Mouse (Mus musculus): ENCODE measurements around the gene Btn2a2. TPM values are rescaled to one million over a fixed set of nuclear protein-coding genes. Genes with fewer than 3 reads are reported as not detected.

Btn2a2 gene
- polyA plus RNA-seq (2012; rRNA removed; ENCODE audit: low replicate concordance): 0.22 TPM in 1 of 2 replicates, not detected in the other

DNA sequence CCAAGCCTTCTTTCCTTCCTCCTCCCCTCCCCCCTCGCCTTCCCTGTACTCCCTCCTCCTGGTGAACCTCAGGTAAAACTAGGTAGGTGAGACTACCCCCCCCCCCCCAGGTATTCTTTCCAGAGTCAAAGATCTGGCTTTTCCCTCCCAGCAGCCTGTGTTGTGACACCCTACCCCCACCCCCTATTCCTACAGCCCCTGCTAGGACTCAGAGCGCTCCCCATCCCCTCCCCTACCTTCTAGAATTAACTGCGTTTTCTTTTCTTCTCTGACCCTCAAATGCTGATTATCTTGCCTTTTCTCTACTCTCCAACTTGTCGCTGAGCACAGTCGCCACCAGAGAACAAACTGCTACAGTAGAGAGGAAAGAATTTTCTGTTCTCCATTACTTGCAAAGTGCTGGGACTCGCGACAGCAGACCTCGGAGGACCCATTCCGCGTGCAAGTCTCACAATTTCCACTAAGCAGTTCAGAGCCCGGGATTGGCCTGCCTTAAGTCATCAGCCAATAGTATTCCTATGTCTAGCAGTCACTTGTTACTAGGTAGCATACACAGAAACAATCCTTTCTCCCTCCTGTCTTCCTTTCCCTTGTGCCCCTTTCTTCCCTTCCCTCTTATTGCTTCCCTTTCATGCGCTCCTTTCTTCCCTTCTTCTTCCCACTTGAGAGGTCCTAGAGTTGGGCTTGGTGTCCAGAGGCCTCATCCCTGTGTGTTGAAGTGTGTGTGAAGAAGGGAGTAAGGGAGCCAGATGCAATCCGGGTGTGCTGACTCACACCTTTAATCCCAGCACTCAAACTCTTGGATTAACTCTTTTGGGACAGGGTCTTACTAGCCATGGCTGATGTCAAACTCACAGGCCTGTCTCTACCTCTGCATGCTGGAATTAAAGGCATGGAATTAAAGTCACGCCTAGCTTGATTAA lies at the start of gene Btn2a2:
Gene Btn2a2 (minus strand): TSS at position 458 of the 923 bp plus-strand sequence.

DNA sequence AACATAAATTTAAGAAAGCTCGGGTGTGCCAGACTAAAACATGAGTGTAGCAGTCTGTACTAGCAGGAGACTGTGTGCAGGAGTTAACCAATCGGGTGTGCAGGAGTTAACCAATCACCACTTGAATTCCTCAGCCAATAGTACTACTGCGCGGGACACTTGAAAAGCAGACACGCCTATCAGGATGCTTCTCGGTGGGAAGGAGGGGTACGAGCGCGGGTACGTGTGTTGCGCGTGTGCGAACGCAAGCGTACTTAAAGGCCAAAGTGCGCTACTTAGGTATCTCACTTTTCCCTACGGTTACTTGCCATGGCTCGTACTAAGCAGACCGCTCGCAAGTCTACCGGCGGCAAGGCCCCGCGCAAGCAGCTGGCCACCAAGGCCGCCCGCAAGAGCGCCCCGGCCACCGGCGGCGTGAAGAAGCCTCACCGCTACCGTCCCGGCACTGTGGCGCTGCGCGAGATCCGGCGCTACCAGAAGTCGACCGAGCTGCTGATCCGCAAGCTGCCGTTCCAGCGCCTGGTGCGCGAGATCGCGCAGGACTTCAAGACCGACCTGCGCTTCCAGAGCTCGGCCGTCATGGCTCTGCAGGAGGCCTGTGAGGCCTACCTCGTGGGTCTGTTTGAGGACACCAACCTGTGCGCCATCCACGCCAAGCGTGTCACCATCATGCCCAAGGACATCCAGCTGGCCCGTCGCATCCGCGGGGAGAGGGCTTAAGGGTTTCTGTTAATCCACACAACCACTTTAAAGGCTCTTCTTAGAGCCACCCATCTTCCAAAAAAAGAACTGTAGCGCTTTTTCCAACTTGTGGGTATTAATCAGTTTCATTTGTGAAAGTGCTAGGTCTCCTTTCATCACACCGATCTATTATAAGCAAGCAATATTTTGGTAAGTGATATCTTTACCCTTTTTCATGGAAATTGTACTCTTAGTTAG lies 46.7 kb upstream of the Btn2a2 start, which contains the start of gene Hist1h3g:
Gene Hist1h3g (plus strand): TSS at position 286 of the 939 bp plus-strand sequence.

DNA sequence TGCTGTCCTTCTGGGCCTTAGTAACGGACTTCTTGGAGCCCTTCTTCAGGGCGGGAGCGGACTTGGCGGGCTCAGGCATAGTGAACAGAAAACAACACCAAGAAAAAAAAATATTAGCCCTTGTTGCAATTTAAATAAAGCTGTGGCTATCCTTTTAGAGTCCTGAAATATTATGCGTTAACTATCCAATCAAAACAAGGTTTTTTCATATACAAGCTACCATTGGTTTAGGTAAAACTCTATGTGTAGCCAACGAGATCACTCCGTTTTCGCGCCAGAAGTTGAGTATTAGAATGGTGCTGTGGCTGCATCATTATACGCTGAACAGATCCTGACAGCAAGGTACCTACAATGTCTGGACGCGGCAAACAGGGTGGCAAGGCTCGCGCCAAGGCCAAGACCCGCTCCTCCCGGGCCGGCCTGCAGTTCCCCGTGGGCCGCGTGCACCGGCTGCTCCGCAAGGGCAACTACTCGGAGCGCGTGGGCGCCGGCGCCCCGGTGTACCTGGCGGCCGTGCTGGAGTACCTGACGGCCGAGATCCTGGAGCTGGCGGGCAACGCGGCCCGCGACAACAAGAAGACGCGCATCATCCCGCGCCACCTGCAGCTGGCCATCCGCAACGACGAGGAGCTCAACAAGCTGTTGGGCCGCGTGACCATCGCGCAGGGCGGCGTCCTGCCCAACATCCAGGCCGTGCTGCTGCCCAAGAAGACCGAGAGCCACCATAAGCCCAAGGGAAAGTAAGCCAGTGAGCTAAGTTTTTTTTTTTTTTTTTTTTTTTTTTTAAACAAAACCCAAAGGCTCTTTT lies 45.1 kb upstream of the Btn2a2 start, which contains the start of gene Hist1h2af:
Gene Hist1h2af (plus strand): TSS at position 347 of the 808 bp plus-strand sequence.

DNA sequence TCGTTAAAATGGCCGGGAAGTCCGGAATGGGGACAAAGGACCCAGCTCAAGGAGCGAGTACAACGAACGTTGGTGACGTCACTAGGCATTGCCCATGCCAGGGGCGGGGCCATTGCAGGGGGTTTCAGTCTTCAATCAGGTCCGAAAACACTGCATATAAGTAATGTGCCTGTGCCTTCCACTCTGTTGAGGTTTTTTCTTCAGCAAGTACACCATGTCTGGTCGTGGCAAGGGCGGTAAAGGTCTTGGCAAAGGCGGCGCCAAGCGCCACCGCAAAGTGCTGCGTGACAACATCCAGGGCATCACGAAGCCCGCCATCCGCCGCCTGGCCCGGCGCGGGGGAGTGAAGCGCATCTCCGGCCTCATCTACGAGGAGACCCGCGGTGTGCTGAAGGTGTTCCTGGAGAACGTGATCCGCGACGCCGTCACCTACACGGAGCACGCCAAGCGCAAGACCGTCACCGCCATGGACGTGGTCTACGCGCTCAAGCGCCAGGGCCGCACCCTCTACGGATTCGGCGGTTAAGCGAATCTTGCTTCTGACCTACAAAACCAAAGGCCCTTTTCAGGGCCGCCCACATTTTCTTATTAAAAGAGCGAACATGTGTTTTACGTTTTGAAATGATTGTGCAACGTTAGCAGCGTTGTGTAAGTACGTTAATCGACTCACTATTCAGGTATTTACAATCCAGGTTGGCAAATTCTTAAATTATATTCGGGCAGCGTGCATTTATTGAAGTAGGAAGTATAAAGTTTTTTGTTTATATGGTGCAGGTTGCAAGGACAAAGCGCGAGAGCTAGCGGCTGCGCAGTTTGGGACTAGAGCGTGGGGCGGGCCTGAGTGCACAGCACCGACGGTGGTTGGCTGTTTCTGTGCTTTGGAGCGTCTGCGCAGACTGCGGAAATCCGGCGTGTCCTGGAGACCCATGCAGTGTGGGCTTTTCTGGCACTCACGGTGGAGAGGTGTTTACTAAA lies 42.5 kb upstream of the Btn2a2 start, which contains the start of gene Hist1h4h:
Gene Hist1h4h (plus strand): TSS at position 150 of the 975 bp plus-strand sequence.

DNA sequence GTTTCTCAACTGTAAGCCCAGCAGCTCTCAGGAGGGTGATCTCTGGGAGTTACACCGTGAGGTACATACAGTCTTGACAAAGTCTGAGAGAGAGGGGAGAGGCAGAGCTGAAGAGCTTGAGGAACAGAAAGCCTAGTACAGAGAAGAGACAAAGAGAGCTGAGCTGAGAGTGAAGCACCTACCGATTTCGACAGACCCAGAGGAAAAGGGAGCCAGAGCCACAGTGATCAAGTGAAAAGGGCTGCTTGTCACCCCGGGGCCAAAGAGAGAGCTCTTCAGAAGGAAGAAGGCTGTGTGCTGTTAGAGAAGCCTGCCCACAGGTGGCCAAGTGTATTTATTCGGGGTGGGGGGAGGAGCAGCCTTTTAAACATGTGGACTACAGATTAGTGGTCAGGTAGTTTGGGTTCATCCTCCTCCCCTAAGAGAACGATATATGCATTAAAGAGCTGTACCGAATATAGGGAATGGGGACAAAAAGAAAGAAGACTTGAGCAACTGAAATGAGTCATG lies 23.0 kb downstream of the Btn2a2 start, which contains the start of gene Btn1a1:
Gene Btn1a1 (minus strand): TSS at position 302 of the 510 bp plus-strand sequence.

Other genes with a start within 250 kb of the Btn2a2 start
- not detected in 2 replicates for gene Vmn1r223, start 241.7 kb downstream of the Btn2a2 start, polyA plus RNA-seq (2012; rRNA removed; ENCODE audit: low replicate concordance)
- 0.82 and 2.2 TPM in 2 replicates for gene Zfp322a, start 119.6 kb downstream of the Btn2a2 start, polyA plus RNA-seq (2012; rRNA removed; ENCODE audit: low replicate concordance)
- gene Abt1, start 65.0 kb downstream of the Btn2a2 start, polyA plus RNA-seq (2012; rRNA removed; ENCODE audit: low replicate concordance): 1.8 and 2.7 TPM in 2 replicates
- 7.6 and 14.7 TPM in 2 replicates for gene Btn1a1, start 23.0 kb downstream of the Btn2a2 start, polyA plus RNA-seq (2012; rRNA removed; ENCODE audit: low replicate concordance)
- 38.0 and 58.7 TPM in 2 replicates for gene Hist1h4h, start 42.2 kb upstream of the Btn2a2 start, polyA plus RNA-seq (2012; rRNA removed; ENCODE audit: low replicate concordance)
- 11.2 and 126 TPM in 2 replicates for gene Hist1h2af, start 45.0 kb upstream of the Btn2a2 start, polyA plus RNA-seq (2012; rRNA removed; ENCODE audit: low replicate concordance)
- gene Hist1h3g, start 46.6 kb upstream of the Btn2a2 start, polyA plus RNA-seq (2012; rRNA removed; ENCODE audit: low replicate concordance): 5.9 and 13.3 TPM in 2 replicates
- gene Hist1h2bh, start 54.5 kb upstream of the Btn2a2 start, polyA plus RNA-seq (2012; rRNA removed; ENCODE audit: low replicate concordance): 0.78 and 1.9 TPM in 2 replicates
- gene Hist1h3f, start 55.2 kb upstream of the Btn2a2 start, polyA plus RNA-seq (2012; rRNA removed; ENCODE audit: low replicate concordance): 1.0 and 5.4 TPM in 2 replicates
- 2.2 and 6.6 TPM in 2 replicates for gene Hist1h4f, start 62.8 kb upstream of the Btn2a2 start, polyA plus RNA-seq (2012; rRNA removed; ENCODE audit: low replicate concordance)
- 0.13 and 0.16 TPM in 2 replicates for gene Hist1h1d, start 64.4 kb upstream of the Btn2a2 start, polyA plus RNA-seq (2012; rRNA removed; ENCODE audit: low replicate concordance)
- 6.4 and 27.3 TPM in 2 replicates for gene Hist1h3e, start 73.5 kb upstream of the Btn2a2 start, polyA plus RNA-seq (2012; rRNA removed; ENCODE audit: low replicate concordance)
- gene Hist1h2ae, start 82.4 kb upstream of the Btn2a2 start, polyA plus RNA-seq (2012; rRNA removed; ENCODE audit: low replicate concordance): 1.2 and 9.3 TPM in 2 replicates
- 13.0 and 31.0 TPM in 2 replicates for gene Hist1h2bg, start 82.5 kb upstream of the Btn2a2 start, polyA plus RNA-seq (2012; rRNA removed; ENCODE audit: low replicate concordance)
- gene Hist1h2bf, start 85.3 kb upstream of the Btn2a2 start, polyA plus RNA-seq (2012; rRNA removed; ENCODE audit: low replicate concordance): 4.0 and 7.4 TPM in 2 replicates
- gene Hist1h2ad, start 85.5 kb upstream of the Btn2a2 start, polyA plus RNA-seq (2012; rRNA removed; ENCODE audit: low replicate concordance): 0.65 and 4.8 TPM in 2 replicates
- gene Hist1h3d, start 86.9 kb upstream of the Btn2a2 start, polyA plus RNA-seq (2012; rRNA removed; ENCODE audit: low replicate concordance): 4.1 and 8.7 TPM in 2 replicates
- 5.3 and 12.9 TPM in 2 replicates for gene Hist1h4d, start 92.7 kb upstream of the Btn2a2 start, polyA plus RNA-seq (2012; rRNA removed; ENCODE audit: low replicate concordance)
- gene Hist1h2be, start 132.3 kb upstream of the Btn2a2 start, polyA plus RNA-seq (2012; rRNA removed; ENCODE audit: low replicate concordance): 3.1 and 3.9 TPM in 2 replicates
- 1.8 and 2.0 TPM in 2 replicates for gene Hist1h1e, start 133.7 kb upstream of the Btn2a2 start, polyA plus RNA-seq (2012; rRNA removed; ENCODE audit: low replicate concordance)
- 0.23 and 1.3 TPM in 2 replicates for gene Hist1h2ac, start 195.1 kb upstream of the Btn2a2 start, polyA plus RNA-seq (2012; rRNA removed; ENCODE audit: low replicate concordance)
- 185 and 224 TPM in 2 replicates for gene Hist1h2bc, start 195.3 kb upstream of the Btn2a2 start, polyA plus RNA-seq (2012; rRNA removed; ENCODE audit: low replicate concordance)
- not detected in 2 replicates for gene Hist1h1t, start 207.0 kb upstream of the Btn2a2 start, polyA plus RNA-seq (2012; rRNA removed; ENCODE audit: low replicate concordance)
- gene Hist1h4c, start 209.6 kb upstream of the Btn2a2 start, polyA plus RNA-seq (2012; rRNA removed; ENCODE audit: low replicate concordance): 2.4 and 6.0 TPM in 2 replicates
- 28.3 and 37.4 TPM in 2 replicates for gene Hfe, start 222.0 kb upstream of the Btn2a2 start, polyA plus RNA-seq (2012; rRNA removed; ENCODE audit: low replicate concordance)
- 45.0 and 48.4 TPM in 2 replicates for gene Hist1h1c, start 250.0 kb upstream of the Btn2a2 start, polyA plus RNA-seq (2012; rRNA removed; ENCODE audit: low replicate concordance)

Data from mammary gland, adult 2 months (tissue).